Mouse (Mus musculus) lung, adult 2 months (tissue): Measurements from ENCODE around the gene Btg2.

Experiments
- CTCF ChIP-seq: fragments of 200-500 bp; IDR thresholded peaks from 2 replicates; pipeline ENCODE4 v1.5.1; 2011; ENCODE audit warnings: mild to moderate bottlenecking, low read length, control low read depth; ENCODE audit not compliant: insufficient read depth
- POLR2A ChIP-seq: fragments of 200-500 bp; IDR thresholded peaks from 2 replicates; pipeline ENCODE4 v1.6.1; 2011; ENCODE audit warnings: low read depth, mild to moderate bottlenecking, control low read depth, low read length, borderline replicate concordance; ENCODE audit errors: extremely low read depth

DNA sequence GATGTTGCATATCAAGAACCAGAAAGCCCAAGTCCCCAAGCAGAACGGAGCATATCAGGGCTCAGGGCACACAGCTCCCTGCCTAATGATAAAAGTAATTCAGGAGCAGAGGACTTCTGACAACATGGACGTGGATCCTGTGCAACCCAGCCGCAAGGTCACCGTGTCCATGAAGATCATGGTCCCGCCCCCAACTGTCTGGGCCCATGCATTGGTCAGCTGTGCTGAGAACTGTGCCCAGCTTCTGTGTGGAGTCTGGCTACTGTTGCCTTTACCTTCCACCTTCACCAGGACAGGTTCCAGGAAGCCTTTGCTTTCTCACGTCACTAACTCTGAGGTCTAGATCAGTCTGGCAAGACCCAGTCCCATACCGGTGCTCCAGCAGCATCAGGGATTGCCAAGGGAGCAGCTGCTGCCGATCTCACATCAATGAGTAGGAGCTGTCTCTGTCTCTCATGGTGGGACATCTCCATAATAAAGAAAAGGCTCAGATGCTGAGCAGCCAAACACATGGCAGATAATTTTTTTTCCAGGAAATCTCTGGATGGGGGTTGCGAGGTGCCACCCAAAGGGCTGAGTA lies 23.2 kb downstream of the Btg2 start:
- TF ChIP-seq POLR2A (no peak), CTCF (no peak)
